Mouse (Mus musculus) limb, embryonic 10.5 days (tissue): ENCODE measurements around the gene Tff1. TPM values are rescaled to one million over a fixed set of nuclear protein-coding genes. Genes with fewer than 3 reads are reported as not detected.

Experiments used
- DNase-seq: peaks from one replicate; pipeline ENCODE4 v3.0.0-alpha.2; 2017; ENCODE audit warnings: low spot score
- H3K27ac ChIP-seq: fragments of 300-500 bp; sonication (generic); 2 replicates; pipeline ENCODE4 v1.5.1; 2016; ENCODE audit warnings: mild to moderate bottlenecking
- H3K27me3 ChIP-seq: fragments of 300-500 bp; sonication (generic); 2 replicates; pipeline ENCODE4 v1.6.1; 2016; ENCODE audit warnings: low read depth, mild to moderate bottlenecking; ENCODE audit not compliant: poor library complexity, severe bottlenecking
- H3K36me3 ChIP-seq: fragments of 300-500 bp; sonication (generic); 2 replicates; pipeline ENCODE4 v1.6.1; 2016; ENCODE audit warnings: mild to moderate bottlenecking, moderate library complexity
- H3K4me1 ChIP-seq: fragments of 300-500 bp; sonication (generic); 2 replicates; pipeline ENCODE4 v1.6.1; 2016
- H3K4me3 ChIP-seq: fragments of 300-500 bp; sonication (generic); 2 replicates; pipeline ENCODE4 v1.5.1; 2016; ENCODE audit warnings: mild to moderate bottlenecking, moderate library complexity
- H3K9me3 ChIP-seq: fragments of 300-500 bp; sonication (generic); replicated peaks from 2 replicates; pipeline ENCODE4 v1.6.1; 2016; ENCODE audit warnings: mild to moderate bottlenecking
- WGBS: fragments of 180-500 bp; shearing (Covaris S2); methylation state at CpG from one replicate; pipeline ENCODE4 v1.1.7; 2016; 5-methylcytosine and 5-hydroxymethylcytosine counted together
- polyA plus RNA-seq: library from polyadenylated mRNA; unstranded; fragments of >200 nt; fragmentation: Nextera tagmentation; extraction: Ambion mirVana; gene quantifications from 2 replicates; pipeline ENCODE4 v1.2.1, GENCODE M21; 2016

Gene Tff1
- polyA plus RNA-seq, 1 experiment from 2014 or later = not detected

DNA sequence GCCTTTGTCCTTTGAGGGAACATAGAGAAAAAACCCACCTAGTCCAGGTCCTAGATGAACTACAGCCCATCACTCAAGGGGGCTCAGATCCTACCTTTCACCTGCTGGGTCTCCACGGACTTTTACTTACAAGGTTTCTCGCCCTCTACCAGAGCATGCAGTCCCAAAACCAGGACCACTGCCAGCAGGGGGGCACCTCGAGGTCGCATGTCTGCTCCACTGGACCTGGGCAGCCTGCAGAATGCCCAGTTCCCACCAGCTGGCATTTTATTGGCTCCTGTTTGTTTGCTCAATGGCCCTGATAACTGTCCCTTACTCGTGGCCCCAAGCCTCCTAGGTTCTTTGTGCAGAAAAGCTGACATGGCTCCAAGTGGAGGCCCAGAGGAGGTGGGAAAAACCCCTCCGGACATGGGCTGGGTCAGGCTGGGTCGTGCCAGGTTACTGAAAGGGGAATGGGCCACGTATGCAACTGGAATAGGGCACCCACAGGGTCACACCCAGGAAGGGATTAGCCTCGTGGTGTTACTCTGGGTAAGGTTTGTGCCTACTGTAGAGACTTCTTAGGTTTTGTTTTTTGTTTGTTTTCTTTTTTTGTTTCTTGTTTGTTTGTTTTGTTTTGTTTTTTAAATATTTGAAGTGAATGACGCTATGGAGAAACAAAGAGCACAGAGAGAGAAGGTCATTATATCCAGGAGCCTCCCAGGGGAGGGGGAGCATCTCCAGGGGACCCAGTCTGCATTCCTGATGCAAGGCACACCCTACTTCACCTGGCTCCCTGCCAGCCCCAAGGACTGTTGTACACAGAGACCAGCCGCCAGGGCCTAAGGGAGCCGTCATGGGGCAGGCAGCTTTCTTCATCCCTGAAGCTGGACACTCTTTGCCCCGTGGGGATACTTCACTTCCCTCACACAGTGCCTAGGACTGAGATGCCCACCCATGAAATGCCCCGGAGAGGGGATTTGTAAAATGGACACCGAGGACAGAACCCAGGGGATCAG is 20.7 kb downstream of the Tff1 start, which contains the start of gene Tff2:
Tff2 (minus strand) TSS at position 243 of the 998 bp plus-strand sequence.
- H3K36me3 ChIP-seq = no peaks in the 10 kb centered on the region
- H3K4me1 ChIP-seq = no peaks in the 10 kb centered on the region
- WGBS = 75% methylated on average over 15 of the region's 15 CpGs
- H3K27me3 ChIP-seq = no peaks in the 10 kb centered on the region
- H3K4me3 ChIP-seq = no peak within 1 kb of the TSS
- DNase-seq = no peak
- H3K9me3 ChIP-seq = no peaks in the 10 kb centered on the region
- no peak within 1 kb of the TSS for H3K27ac ChIP-seq

DNA sequence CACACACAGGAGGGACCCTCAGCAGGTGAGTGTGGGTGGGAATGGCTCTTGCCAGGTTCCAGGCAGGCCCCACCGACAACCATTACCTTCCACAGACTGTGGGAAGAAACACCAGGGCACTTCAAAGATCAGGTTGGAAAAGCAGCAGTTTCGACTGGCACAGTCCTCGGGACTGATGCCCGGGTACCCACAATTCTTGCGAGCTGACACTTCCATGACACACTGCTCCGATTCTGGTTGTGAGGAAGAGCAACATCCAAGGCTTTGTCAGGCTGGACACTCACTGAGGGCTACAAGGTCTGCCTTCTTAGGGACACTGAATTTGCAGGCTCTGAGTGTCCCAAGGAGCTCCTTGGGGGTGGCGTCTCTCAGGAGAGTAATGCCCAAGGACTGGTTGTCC is 23.0 kb downstream of the Tff1 start:
- Histone ChIP-seq H3K9me3 (no peaks in the 10 kb centered on the region), H3K4me3 (no peak overlapping the region), H3K27ac (no peak overlapping the region), H3K4me1 (no peaks in the 10 kb centered on the region), H3K27me3 (no peaks in the 10 kb centered on the region), H3K36me3 (no peaks in the 10 kb centered on the region)
- 90% methylated on average over 7 of the region's 7 CpGs for WGBS
- no peak for DNase-seq

DNA sequence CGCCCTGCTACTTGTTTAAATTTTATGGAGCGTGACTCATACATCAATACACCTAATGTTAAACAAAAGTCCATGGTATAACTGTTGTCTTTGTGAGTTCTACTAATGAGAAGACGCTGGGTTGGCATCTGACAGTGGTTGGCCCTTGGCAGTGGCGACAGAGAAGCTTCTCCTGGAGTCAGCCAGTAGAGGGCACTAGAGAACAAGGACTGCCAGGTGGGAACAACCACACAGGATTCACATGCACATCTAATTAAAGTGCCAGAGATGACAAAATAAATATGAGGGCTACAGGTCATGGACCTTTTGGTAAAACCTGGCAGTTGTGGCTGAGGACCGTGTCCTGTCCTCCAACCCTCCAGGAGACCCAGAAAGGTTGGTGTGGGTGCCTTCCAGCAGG is 26.7 kb downstream of the Tff1 start:
- no peaks in the 10 kb centered on the region for H3K9me3 ChIP-seq
- H3K4me1 ChIP-seq = 0 out of 2 replicates have a peak, but pooled peaks cover 6% of the 10 kb centered on the region
- no peaks in the 10 kb centered on the region for H3K27me3 ChIP-seq
- no peak overlapping the region for H3K4me3 ChIP-seq
- no peak overlapping the region for H3K27ac ChIP-seq
- H3K36me3 ChIP-seq = no peaks in the 10 kb centered on the region
- DNase-seq = peak; percentile 71
- 21% methylated on average over 5 of the region's 5 CpGs for WGBS

DNA sequence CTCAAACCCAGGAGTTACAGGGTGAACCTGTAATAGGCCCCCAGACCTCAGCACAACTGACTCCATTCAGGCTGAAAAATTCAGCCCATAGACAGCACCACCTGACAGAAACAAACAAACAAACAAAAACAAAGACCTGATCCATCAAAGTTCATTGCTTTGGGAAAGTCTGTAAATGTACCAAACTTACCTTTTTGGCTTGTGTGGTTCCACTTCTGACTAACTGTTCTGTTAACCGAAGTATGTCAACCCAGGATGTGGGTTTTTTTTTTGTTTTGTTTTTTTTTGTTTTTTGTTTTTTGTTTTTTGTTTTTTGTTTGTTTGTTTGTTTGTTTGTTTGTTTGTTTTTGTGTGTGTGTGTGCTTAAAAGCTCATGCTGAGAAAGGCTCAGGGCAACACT is 28.3 kb downstream of the Tff1 start:
- H3K4me1 ChIP-seq = 0 out of 2 replicates have a peak, but pooled peaks cover 6% of the 10 kb centered on the region
- H3K9me3 ChIP-seq = no peaks in the 10 kb centered on the region
- WGBS = 88% methylated on average over 1 of the region's 1 CpGs
- H3K36me3 ChIP-seq = no peaks in the 10 kb centered on the region
- no peaks in the 10 kb centered on the region for H3K27me3 ChIP-seq
- H3K4me3 ChIP-seq = no peak overlapping the region
- no peak for DNase-seq
- no peak overlapping the region for H3K27ac ChIP-seq

DNA sequence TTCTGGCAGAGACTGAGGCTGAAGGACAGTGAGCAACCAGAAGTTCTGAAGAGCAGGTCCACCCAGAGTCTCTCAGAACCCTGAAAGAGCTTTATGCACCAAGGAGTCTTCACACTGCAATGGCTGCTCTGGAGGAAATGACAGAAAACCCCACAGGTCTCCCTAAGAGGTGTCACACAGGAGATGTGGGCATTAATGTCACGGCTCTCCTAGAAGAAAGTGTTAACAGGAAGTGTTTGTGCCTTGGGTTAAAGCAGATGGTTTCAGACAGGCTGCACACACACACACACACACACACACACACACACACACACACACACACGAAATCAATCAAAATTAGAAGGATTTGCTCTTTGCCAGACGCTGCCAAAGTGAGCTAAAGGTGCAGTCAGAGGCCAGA is 28.8 kb downstream of the Tff1 start:
- Histone ChIP-seq H3K27ac (no peak overlapping the region), H3K27me3 (no peaks in the 10 kb centered on the region), H3K36me3 (no peaks in the 10 kb centered on the region), H3K9me3 (no peaks in the 10 kb centered on the region), H3K4me3 (no peak overlapping the region), H3K4me1 (0 out of 2 replicates have a peak, but pooled peaks cover 6% of the 10 kb centered on the region)
- no peak for DNase-seq
- WGBS = 42% methylated on average over 3 of the region's 3 CpGs

DNA sequence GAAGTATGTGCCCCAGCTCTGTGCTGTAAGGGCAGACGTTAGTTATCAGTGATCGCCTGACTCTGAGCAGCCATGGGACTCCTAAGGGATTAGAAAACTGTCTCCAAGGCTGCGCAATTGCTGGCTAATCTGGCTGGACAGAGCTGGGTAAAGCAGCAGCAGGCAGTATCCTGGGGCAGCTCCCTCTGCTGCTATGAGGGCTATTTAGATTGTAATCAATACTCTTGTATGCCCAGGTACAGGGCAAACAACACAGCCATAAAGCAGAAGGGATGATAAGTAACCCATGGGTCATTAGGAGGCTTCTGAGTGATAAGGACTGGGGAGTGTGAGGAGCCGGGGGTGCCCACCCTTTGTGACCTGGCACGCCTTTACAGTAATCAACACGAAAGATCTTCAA is 30.2 kb downstream of the Tff1 start:
- no peak overlapping the region for H3K4me3 ChIP-seq
- H3K36me3 ChIP-seq = no peaks in the 10 kb centered on the region
- H3K9me3 ChIP-seq = no peaks in the 10 kb centered on the region
- WGBS = 68% methylated on average over 6 of the region's 6 CpGs
- H3K4me1 ChIP-seq = 0 out of 2 replicates have a peak, but pooled peaks cover 6% of the 10 kb centered on the region
- no peak overlapping the region for H3K27ac ChIP-seq
- no peak for DNase-seq
- no peaks in the 10 kb centered on the region for H3K27me3 ChIP-seq

DNA sequence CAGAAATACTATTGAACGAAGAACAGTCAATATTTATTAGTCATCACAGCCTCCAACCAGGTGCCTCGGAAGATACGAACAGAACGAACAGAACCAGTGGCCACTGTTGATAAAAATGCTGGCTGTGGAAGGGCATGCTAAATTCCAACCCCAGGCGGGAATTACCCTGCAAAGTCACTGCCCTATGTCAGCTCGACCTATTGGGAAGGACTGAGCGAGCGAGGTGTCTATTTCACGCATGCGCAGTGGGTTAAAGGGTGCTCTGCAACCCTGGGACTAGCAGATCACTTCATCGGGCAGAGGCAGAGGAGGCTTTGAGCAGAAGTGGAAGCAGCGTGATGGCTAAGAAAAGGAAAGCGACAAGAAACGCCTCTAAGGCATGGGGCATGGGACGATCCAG is 31.3 kb downstream of the Tff1 start:
- Histone ChIP-seq H3K9me3 (no peaks in the 10 kb centered on the region), H3K4me1 (peaks cover 17% of the 10 kb centered on the region), H3K27ac (no peak overlapping the region), H3K4me3 (no peak overlapping the region), H3K27me3 (no peaks in the 10 kb centered on the region), H3K36me3 (no peaks in the 10 kb centered on the region)
- DNase-seq = no peak
- 75% methylated on average over 15 of the region's 15 CpGs for WGBS

DNA sequence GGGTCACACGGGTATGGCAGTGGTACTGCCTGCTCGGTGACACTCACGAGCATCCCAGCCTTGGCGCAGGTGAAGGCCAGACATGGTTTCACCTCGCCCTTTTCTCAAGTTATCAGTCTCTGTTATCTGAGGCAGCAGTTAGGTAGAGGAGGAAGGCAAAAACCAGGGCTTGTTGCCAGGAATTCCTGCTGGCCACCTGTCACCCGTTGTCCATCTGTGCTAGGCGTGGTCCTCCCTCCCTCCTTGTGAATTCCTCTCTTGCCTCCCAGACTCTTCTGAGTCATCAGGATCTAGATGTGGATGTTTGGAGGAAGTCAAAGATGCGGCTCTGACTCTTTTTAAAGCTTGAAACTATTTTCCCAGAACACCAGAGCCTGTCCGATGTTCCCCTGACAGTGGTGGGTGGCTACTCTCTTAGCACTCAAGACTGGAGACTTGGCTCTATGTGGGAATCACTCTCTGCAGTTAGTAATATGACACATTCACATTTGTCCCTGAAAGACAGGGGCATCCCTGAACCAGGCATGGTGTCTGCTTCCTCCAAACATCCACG is 33.7 kb downstream of the Tff1 start:
- no peaks in the 10 kb centered on the region for H3K9me3 ChIP-seq
- no peaks in the 10 kb centered on the region for H3K36me3 ChIP-seq
- WGBS = 85% methylated on average over 10 of the region's 10 CpGs
- DNase-seq = no peak
- no peak overlapping the region for H3K27ac ChIP-seq
- peaks cover 15% of the 10 kb centered on the region for H3K4me1 ChIP-seq
- no peaks in the 10 kb centered on the region for H3K27me3 ChIP-seq
- H3K4me3 ChIP-seq = no peak overlapping the region

DNA sequence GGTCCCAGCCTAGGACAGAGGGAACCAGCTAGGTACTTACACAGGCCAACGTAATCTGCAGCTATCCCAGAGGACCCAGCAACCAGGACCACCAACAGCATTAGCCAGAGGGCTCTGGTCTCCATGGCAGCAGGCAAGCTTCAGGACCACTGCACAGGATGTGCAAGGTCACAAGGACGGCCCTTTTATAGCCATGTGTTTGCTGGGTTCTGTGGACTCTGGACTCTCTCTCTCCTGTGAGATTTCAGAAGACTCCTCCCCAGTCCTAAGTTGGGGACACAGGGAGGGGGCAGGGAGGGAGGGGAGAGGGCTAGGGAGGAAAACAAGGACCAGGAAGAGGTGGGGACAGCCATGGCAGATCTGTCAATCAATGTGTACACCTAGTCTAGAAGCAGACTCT is 35.6 kb downstream of the Tff1 start, which contains the start of gene Tff3:
Tff3 (minus strand) TSS at position 195 of the 400 bp plus-strand sequence.
- no peak within 1 kb of the TSS for H3K27ac ChIP-seq
- peaks cover 26% of the 10 kb centered on the region for H3K4me1 ChIP-seq
- H3K9me3 ChIP-seq = no peaks in the 10 kb centered on the region
- WGBS = 19% methylated on average over 2 of the region's 2 CpGs
- DNase-seq = peak; percentile 45
- H3K27me3 ChIP-seq = no peaks in the 10 kb centered on the region
- H3K36me3 ChIP-seq = no peaks in the 10 kb centered on the region
- H3K4me3 ChIP-seq = no peak within 1 kb of the TSS

DNA sequence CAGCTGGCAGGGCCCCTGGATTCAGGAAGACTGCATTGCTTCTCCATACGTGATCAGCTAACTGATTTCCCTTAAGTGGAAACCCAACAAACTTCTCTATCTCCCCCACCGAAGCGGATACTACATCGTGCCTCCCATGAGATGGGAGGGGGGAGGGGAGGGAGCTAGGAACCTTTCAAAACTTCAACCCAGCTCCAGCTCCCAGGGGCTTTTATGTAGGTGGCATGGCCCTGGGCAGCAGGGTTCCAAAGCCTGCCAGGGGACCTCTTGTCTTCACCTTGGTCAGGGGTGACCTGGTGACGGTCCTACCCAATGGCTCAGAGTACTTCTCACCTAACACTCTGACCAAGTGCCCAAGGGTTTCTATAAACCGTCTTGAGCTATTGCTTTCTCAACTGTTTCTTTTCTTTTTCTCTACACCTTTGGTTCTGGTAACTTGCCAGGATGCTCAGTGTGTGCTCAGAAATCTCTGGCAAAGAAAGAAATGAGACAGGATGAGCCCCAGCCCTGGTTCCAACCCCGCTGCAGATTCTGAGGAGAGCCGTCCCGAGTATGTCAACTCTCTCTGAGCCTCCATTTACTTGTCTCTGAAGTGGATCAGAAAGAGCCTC is 36.3 kb downstream of the Tff1 start:
- no peak for DNase-seq
- peaks cover 26% of the 10 kb centered on the region for H3K4me1 ChIP-seq
- no peak overlapping the region for H3K27ac ChIP-seq
- H3K4me3 ChIP-seq = no peak overlapping the region
- 89% methylated on average over 9 of the region's 9 CpGs for WGBS
- H3K9me3 ChIP-seq = no peaks in the 10 kb centered on the region
- H3K36me3 ChIP-seq = no peaks in the 10 kb centered on the region
- no peaks in the 10 kb centered on the region for H3K27me3 ChIP-seq

DNA sequence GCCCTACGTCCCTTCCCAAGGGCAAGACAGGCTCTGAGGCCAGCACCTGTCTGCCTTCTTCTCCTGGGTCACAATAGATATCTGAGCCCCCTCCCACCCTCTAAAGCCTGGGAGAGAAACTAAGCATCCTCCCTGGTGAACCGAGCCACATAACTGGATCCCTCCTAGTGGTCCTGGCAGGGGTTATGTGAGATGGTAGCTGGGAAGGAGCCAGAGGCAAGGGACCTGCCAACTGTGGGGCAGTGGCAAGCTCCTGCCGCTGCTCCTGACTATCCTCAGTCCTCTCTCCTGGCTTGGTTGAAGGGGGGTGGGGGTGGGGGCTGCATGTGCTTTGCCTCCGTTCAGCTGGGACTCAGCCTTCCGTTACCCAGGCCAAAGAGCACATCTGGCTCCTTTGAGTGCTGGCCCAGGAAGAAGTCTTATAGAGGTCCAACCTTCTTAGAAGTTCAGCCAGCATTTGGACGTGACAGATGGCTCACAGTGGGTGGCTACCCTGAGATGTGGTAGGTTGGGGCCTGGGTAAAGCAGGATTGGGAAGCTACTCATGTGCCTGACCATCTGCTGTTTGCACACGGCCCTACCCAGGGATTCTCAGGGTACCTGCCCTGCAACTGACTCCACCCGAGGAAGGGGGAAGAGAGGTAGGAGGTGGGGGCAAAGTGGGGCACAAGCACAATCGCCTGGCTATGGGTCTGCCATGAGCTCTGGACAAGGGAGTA is 39.4 kb downstream of the Tff1 start:
- H3K36me3 ChIP-seq = no peaks in the 10 kb centered on the region
- DNase-seq = no peak
- H3K9me3 ChIP-seq = no peaks in the 10 kb centered on the region
- H3K27ac ChIP-seq = peak overlapping the region; percentile 2; the same call in 1 of the 2 replicates
- peaks cover 30% of the 10 kb centered on the region for H3K4me1 ChIP-seq
- no peak overlapping the region for H3K4me3 ChIP-seq
- no peaks in the 10 kb centered on the region for H3K27me3 ChIP-seq
- WGBS = 39% methylated on average over 9 of the region's 9 CpGs

DNA sequence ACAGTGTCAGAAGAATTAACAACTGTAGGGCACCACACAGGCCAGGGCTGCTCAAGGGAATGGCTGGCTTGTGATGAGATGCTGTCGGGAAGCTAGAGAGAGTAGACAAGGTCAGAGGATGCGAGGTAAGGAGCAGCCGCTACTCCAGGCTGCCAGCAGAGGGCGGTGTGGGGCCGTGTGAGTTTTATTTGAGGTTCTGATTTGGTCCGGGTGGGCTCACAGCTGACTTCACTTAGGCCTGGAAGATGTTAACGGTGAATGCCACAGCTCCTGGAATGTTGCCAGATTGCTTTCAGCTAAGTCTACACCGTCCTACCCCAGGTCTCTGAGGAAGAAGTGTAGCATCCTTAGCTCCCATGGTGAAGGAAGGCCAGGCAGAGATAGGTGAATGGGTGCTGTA is 43.1 kb downstream of the Tff1 start:
- 9% methylated on average over 8 of the region's 8 CpGs for WGBS

More for the DNA sequence above, 43.1 kb downstream of the Tff1 start:
- Histone ChIP-seq H3K4me3 (no peak overlapping the region), H3K27me3 (no peaks in the 10 kb centered on the region), H3K36me3 (no peaks in the 10 kb centered on the region), H3K27ac (no peak overlapping the region), H3K4me1 (peaks cover 26% of the 10 kb centered on the region), H3K9me3 (no peaks in the 10 kb centered on the region)
- peak; percentile 89 for DNase-seq
